Mouse (Mus musculus): ENCODE measurements around the gene Antxr1. TPM values are rescaled to one million over a fixed set of nuclear protein-coding genes. Genes with fewer than 3 reads are reported as not detected.

The Antxr1 gene
- polyA plus RNA-seq, 1 experiment from 2014 or later: 5.2 TPM

DNA sequence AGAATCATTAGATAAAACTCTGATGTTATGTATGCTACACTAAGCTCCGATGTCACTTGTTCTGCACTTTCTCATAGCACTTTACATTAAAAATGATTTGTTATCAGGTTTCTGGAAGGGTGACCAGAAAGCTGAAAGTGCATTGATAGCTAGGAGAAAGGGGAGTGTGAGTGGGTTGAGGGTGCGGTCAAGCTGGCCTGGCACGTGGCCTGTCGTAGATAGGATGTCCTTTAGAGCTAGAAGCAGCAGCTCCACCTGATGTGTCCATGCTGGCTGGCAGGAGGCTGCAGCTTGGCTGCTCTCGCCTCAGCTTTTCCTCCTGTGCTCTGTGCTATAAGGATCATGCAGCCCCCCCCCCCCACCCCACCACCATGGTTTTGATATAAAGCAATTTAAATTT, 243.1 kb downstream of the Antxr1 start:
- DNase-seq (ENCODE audit: low spot score) (no peak), ATAC-seq (replicated peaks; ENCODE audit: low FRiP score, low read depth) (no peak)
- Histone ChIP-seq H3K4me1 (replicated peaks; ENCODE audit: insufficient read depth, low read length) (no peaks in the 10 kb centered on the region), H3K27ac (no peak overlapping the region), H3K4me3 (replicated peaks; ENCODE audit: low read depth, low read length) (no peak overlapping the region), H3K36me3 (ENCODE audit: insufficient read depth, low read length) (peaks cover 16% of the 10 kb centered on the region), H3K27me3 (ENCODE audit: insufficient read depth, low read length) (no peaks in the 10 kb centered on the region), H3K4me2 (ENCODE audit: low read length) (no peak overlapping the region), H3K9me3 (replicated peaks; ENCODE audit: low read length) (no peaks in the 10 kb centered on the region), H3K9ac (ENCODE audit: low read depth, low read length) (no peak overlapping the region)
- WGBS: 52% methylated on average over 5 of the region's 5 CpGs
- no peak for TF ChIP-seq CTCF (IDR thresholded peaks at IDR 0.05; ENCODE audit: low read depth)

DNA sequence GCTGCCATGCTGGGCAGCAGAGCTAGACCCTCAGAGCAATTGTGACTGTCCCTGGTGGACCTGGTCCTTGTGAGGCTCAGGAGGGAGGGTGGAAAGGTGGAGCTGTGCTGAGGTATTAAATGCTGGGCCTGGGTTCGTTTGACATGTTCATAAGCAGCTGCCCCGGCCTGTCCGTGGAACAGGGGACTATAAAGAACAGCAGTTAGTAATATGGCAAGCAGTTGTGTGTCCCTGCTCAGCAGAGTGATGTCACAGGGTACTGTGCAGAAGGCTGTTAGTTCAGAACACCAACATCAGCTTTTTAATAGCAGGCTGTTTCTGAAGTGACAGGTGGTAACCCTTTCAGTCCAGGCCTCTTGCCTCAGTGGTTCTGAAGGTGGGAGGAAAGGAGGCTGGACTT, 244.7 kb downstream of the Antxr1 start:
- Histone ChIP-seq H3K9me3 (replicated peaks; ENCODE audit: low read length) (no peaks in the 10 kb centered on the region), H3K36me3 (ENCODE audit: insufficient read depth, low read length) (peaks cover 28% of the 10 kb centered on the region), H3K4me1 (replicated peaks; ENCODE audit: insufficient read depth, low read length) (no peaks in the 10 kb centered on the region), H3K27me3 (ENCODE audit: insufficient read depth, low read length) (no peaks in the 10 kb centered on the region), H3K4me2 (ENCODE audit: low read length) (no peak overlapping the region), H3K27ac (no peak overlapping the region), H3K4me3 (replicated peaks; ENCODE audit: low read depth, low read length) (no peak overlapping the region), H3K9ac (ENCODE audit: low read depth, low read length) (no peak overlapping the region)
- no peak for TF ChIP-seq CTCF (IDR thresholded peaks at IDR 0.05; ENCODE audit: low read depth)
- DNase-seq (ENCODE audit: low spot score) (no peak), ATAC-seq (replicated peaks; ENCODE audit: low FRiP score, low read depth) (no peak)
- WGBS: 73% methylated on average over 3 of the region's 3 CpGs

DNA sequence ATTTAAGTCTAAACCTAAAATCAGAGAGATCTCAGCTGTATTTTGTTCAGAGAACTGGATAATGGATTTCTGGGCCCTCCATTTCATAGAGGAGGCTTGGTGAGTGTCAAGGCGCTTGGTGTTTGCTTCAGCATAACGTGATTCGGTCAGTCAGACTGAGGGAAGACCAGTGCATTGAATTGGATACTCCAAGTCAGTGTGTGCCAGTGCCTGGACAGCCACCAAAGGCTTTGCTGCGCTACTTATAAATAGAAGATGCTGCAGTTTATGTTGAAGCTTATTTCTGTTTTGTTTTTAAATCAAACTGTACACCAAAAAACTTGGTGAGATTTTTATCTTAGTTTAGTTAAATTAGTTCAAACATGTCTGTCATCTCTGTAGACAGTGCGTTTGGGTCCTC, 247.3 kb downstream of the Antxr1 start:
- no peaks in the 10 kb centered on the region for H3K27me3 ChIP-seq (ENCODE audit: insufficient read depth, low read length)
- no peak for ATAC-seq (replicated peaks; ENCODE audit: low FRiP score, low read depth)
- WGBS: 94% methylated on average over 5 of the region's 5 CpGs

DNA sequence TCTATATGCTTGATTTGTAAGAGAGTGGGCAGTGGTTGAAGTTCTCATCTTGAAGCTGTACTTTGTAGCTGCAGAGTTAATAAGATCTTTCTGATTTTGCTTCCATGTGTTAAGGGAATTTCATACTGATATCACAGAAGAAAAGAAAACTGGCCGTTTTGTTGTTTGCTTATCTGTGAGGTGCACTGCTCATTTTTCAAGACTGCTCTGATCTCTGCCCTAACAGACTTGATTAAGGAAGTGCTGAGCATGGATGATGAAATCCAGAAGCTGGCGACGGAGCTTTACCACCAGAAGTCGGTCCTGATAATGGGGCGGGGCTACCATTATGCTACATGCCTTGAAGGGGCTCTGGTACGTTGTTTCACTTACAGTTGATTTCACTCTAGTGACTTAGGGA, 250.6 kb downstream of the Antxr1 start:
- Histone ChIP-seq H3K27me3 (ENCODE audit: insufficient read depth, low read length) (no peaks in the 10 kb centered on the region), H3K9me3 (replicated peaks; ENCODE audit: low read length) (no peaks in the 10 kb centered on the region), H3K9ac (ENCODE audit: low read depth, low read length) (no peak overlapping the region), H3K36me3 (ENCODE audit: insufficient read depth, low read length) (peaks cover 67% of the 10 kb centered on the region), H3K27ac (no peak overlapping the region), H3K4me1 (replicated peaks; ENCODE audit: insufficient read depth, low read length) (no peaks in the 10 kb centered on the region), H3K4me2 (ENCODE audit: low read length) (no peak overlapping the region), H3K4me3 (replicated peaks; ENCODE audit: low read depth, low read length) (no peak overlapping the region)
- no peak for ATAC-seq (replicated peaks; ENCODE audit: low FRiP score, low read depth)
- 85% methylated on average over 6 of the region's 6 CpGs for WGBS
- DNase-seq (ENCODE audit: low spot score): no peak
- no peak for TF ChIP-seq CTCF (IDR thresholded peaks at IDR 0.05; ENCODE audit: low read depth)

More for the DNA sequence above, 247.3 kb downstream of the Antxr1 start:
- Histone ChIP-seq H3K27ac (no peak overlapping the region), H3K4me2 (ENCODE audit: low read length) (no peak overlapping the region), H3K36me3 (ENCODE audit: insufficient read depth, low read length) (peaks cover 48% of the 10 kb centered on the region), H3K9ac (ENCODE audit: low read depth, low read length) (no peak overlapping the region), H3K9me3 (replicated peaks; ENCODE audit: low read length) (no peaks in the 10 kb centered on the region), H3K4me3 (replicated peaks; ENCODE audit: low read depth, low read length) (no peak overlapping the region), H3K4me1 (replicated peaks; ENCODE audit: insufficient read depth, low read length) (no peaks in the 10 kb centered on the region)
- TF ChIP-seq CTCF (IDR thresholded peaks at IDR 0.05; ENCODE audit: low read depth): no peak
- DNase-seq (ENCODE audit: low spot score): no peak

Other genes with a start within 250 kb of the Antxr1 start
- gene D6Ertd527e, start 231.1 kb downstream of the Antxr1 start, polyA plus RNA-seq (2015; fragmentation: Nextera tagmentation; extraction: Ambion mirVana): 0.17 and 0.19 TPM in 2 replicates
- not detected in 2 replicates for gene Gkn1, start 15.1 kb upstream of the Antxr1 start, polyA plus RNA-seq (2015; fragmentation: Nextera tagmentation; extraction: Ambion mirVana)
- not detected in 2 replicates for gene Gkn2, start 37.5 kb upstream of the Antxr1 start, polyA plus RNA-seq (2015; fragmentation: Nextera tagmentation; extraction: Ambion mirVana)
- 0.70 and 1.0 TPM in 2 replicates for gene Gkn3, start 53.1 kb upstream of the Antxr1 start, polyA plus RNA-seq (2015; fragmentation: Nextera tagmentation; extraction: Ambion mirVana)
- not detected in 2 replicates for gene Bmp10, start 93.2 kb upstream of the Antxr1 start, polyA plus RNA-seq (2015; fragmentation: Nextera tagmentation; extraction: Ambion mirVana)
- gene Arhgap25, start 197.4 kb upstream of the Antxr1 start, polyA plus RNA-seq (2015; fragmentation: Nextera tagmentation; extraction: Ambion mirVana): 4.1 and 4.4 TPM in 2 replicates

Data from kidney, postnatal 0 days (tissue).